Mouse (Mus musculus) intestine, postnatal 0 days (tissue): ENCODE results near the gene Nrxn1. TPM values are rescaled to one million over a fixed set of nuclear protein-coding genes. Genes with fewer than 3 reads are reported as not detected.

Source experiments
- ATAC-seq: fragments of 200-750 bp; cut with Nextera tagmentation; 2 replicates; pipeline ENCODE4 v1.8.0; 2017; ENCODE audit warnings: mild to moderate bottlenecking, moderate TSS enrichment, moderate library complexity
- H3K27ac ChIP-seq: fragments of 300-500 bp; sonication (generic); 2 replicates; pipeline ENCODE4 v1.5.1; 2014; ENCODE audit warnings: mild to moderate bottlenecking, low read depth, low read length, moderate library complexity
- H3K27me3 ChIP-seq: fragments of 300-500 bp; sonication (generic); replicated peaks from 2 replicates; pipeline ENCODE4 v1.6.1; 2014; ENCODE audit warnings: low read length, mixed read lengths; ENCODE audit not compliant: control insufficient read depth, insufficient read depth
- H3K36me3 ChIP-seq: fragments of 300-500 bp; sonication (generic); 2 replicates; pipeline ENCODE4 v1.6.1; 2014; ENCODE audit warnings: mild to moderate bottlenecking, moderate library complexity; ENCODE audit not compliant: control insufficient read depth, insufficient read depth
- H3K4me1 ChIP-seq: fragments of 300-500 bp; sonication (generic); replicated peaks from 2 replicates; pipeline ENCODE4 v1.6.1; 2014; ENCODE audit warnings: antibody characterized with exemption, low read length, mixed read lengths; ENCODE audit not compliant: control insufficient read depth, insufficient read depth
- H3K4me2 ChIP-seq: fragments of 300-500 bp; sonication (generic); replicated peaks from 2 replicates; pipeline ENCODE4 v1.6.1; 2014; ENCODE audit warnings: low read depth, mild to moderate bottlenecking, moderate library complexity
- H3K4me3 ChIP-seq: fragments of 300-500 bp; sonication (generic); 2 replicates; pipeline ENCODE4 v1.5.1; 2014; ENCODE audit warnings: low read depth, low read length
- H3K9ac ChIP-seq: fragments of 300-500 bp; sonication (generic); 2 replicates; pipeline ENCODE4 v1.6.1; 2014; ENCODE audit warnings: mild to moderate bottlenecking, low read depth, low read length
- H3K9me3 ChIP-seq: fragments of 300-500 bp; sonication (generic); 2 replicates; pipeline ENCODE4 v1.6.1; 2016; ENCODE audit warnings: mixed run types; ENCODE audit not compliant: control insufficient read depth
- CTCF ChIP-seq: sonication (generic); IDR thresholded peaks from 2 replicates; pipeline ENCODE4 v1.5.1; 2016; ENCODE audit warnings: low read depth, mild to moderate bottlenecking, control low read depth, antibody characterized with exemption, moderate library complexity
- WGBS: fragments of 180-500 bp; shearing (Covaris S2); extraction: QIAGEN DNeasy Blood & Tissue Kit; methylation state at CpG from one replicate; pipeline ENCODE4 v1.1.7; 2014; 5-methylcytosine and 5-hydroxymethylcytosine counted together
- polyA plus RNA-seq: library from polyadenylated mRNA; unstranded; fragments of >200 nt; fragmentation: Nextera tagmentation; extraction: Ambion mirVana; gene quantifications from 2 replicates; pipeline ENCODE4 v1.2.1, GENCODE M21; 2015

The Nrxn1 gene
- polyA plus RNA-seq, 1 experiment from 2014 or later: 0.99 TPM

GRCm38 (mm10) chr17:90997714-90998113, 95.2 kb downstream of the Nrxn1 start:
- 46% methylated on average over 1 of the region's 1 CpGs for WGBS
- Histone ChIP-seq H3K36me3 (no peaks in the 10 kb centered on the region), H3K27me3 (no peaks in the 10 kb centered on the region), H3K4me2 (no peak overlapping the region), H3K27ac (no peak overlapping the region), H3K4me1 (no peaks in the 10 kb centered on the region), H3K9ac (no peak overlapping the region), H3K4me3 (no peak overlapping the region), H3K9me3 (no peaks in the 10 kb centered on the region)
- TF ChIP-seq CTCF: no peak
- ATAC-seq: no peak

DNA sequence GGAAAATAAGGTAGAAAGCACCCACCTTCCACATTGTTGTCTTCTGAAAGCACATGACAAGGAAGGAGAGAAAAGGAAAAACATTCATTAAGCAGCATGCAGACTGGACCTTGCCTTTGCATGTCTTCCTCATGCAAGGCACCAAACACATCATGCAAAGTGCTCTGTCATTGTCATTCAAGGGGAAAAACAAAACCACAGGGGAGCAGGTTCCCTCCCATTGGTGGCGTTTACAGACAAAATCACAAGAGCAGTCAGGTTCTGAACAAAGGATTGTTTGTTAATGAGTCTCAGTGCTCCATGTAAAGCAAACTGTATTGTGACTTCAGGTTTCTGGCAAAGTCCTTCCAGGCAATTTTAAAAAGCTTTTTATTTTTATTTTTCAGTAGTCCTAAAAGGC, 97.4 kb downstream of the Nrxn1 start:
- H3K36me3 ChIP-seq: no peaks in the 10 kb centered on the region
- 27% methylated on average over 1 of the region's 1 CpGs for WGBS
- no peak overlapping the region for H3K27ac ChIP-seq
- H3K9me3 ChIP-seq: no peaks in the 10 kb centered on the region
- H3K4me3 ChIP-seq: no peak overlapping the region
- no peak overlapping the region for H3K9ac ChIP-seq
- H3K4me2 ChIP-seq: no peak overlapping the region
- H3K27me3 ChIP-seq: no peaks in the 10 kb centered on the region
- no peaks in the 10 kb centered on the region for H3K4me1 ChIP-seq
- no peak for ATAC-seq
- TF ChIP-seq CTCF: no peak

GRCm38 (mm10) chr17:90994247-90994646, 98.6 kb downstream of the Nrxn1 start:
- H3K36me3 ChIP-seq: no peaks in the 10 kb centered on the region
- TF ChIP-seq CTCF: no peak
- no peaks in the 10 kb centered on the region for H3K27me3 ChIP-seq
- no peak overlapping the region for H3K9ac ChIP-seq
- no peaks in the 10 kb centered on the region for H3K9me3 ChIP-seq
- H3K27ac ChIP-seq: no peak overlapping the region
- WGBS: 90% methylated on average over 1 of the region's 1 CpGs
- no peak for ATAC-seq
- no peak overlapping the region for H3K4me2 ChIP-seq
- H3K4me3 ChIP-seq: no peak overlapping the region
- H3K4me1 ChIP-seq: no peaks in the 10 kb centered on the region

DNA sequence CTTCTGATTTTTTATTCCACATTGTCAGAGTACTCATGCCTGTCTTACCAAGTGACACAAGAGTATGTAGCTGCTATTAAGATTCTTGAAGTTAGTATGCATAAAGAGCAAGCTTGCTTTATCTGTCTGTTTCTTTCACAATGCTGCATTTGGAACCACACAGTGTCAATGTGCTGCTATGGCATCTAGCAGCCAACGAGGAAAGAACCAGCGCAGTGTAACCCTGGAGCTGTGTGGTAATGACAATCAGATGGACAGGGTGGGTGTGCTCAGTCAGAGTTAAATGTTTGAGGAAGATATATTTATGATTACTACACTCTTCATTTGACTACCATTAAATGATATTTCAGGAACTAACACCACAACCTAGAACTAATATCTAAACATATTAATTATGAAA, 102.1 kb downstream of the Nrxn1 start:
- WGBS: 83% methylated on average over 2 of the region's 2 CpGs
- TF ChIP-seq CTCF: no peak
- Histone ChIP-seq H3K9me3 (no peaks in the 10 kb centered on the region), H3K36me3 (no peaks in the 10 kb centered on the region), H3K4me2 (no peak overlapping the region), H3K4me3 (no peak overlapping the region), H3K27me3 (no peaks in the 10 kb centered on the region), H3K4me1 (no peaks in the 10 kb centered on the region), H3K9ac (no peak overlapping the region), H3K27ac (no peak overlapping the region)
- no peak for ATAC-seq

- no peaks in the 10 kb centered on the region for H3K27me3 ChIP-seq
- WGBS: 48% methylated on average over 4 of the region's 4 CpGs
- no peak overlapping the region for H3K4me2 ChIP-seq
- H3K36me3 ChIP-seq: no peaks in the 10 kb centered on the region
- H3K27ac ChIP-seq: no peak overlapping the region
- peak; percentile 51 for TF ChIP-seq CTCF
- ATAC-seq: no peak
- H3K9ac ChIP-seq: no peak overlapping the region
- no peak overlapping the region for H3K4me3 ChIP-seq
- H3K4me1 ChIP-seq: no peaks in the 10 kb centered on the region
- no peaks in the 10 kb centered on the region for H3K9me3 ChIP-seq
Observed at GRCm38 (mm10) chr17:90962904-90963531, 129.9 kb downstream of the Nrxn1 start.

DNA sequence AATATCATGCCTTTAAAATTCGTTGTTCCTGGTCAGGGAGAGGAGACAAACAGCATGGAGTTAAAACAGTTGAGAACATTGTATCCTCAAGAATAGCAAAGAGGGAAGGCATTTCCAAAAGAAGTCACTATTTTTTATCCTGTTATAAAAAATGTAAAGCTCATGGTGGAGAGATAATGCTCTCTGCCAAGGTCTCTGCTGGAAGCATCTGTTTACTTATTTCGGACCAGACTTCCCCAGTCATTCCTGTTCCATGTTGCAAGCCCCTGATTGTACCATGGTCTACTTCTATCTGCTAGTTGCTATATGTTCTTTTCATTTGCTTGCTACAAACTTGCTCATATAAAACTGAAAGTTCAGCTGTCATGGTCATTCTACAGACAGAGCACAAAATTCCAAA, 137.7 kb downstream of the Nrxn1 start:
- Histone ChIP-seq H3K36me3 (no peaks in the 10 kb centered on the region), H3K9me3 (no peaks in the 10 kb centered on the region), H3K4me2 (no peak overlapping the region), H3K27me3 (no peaks in the 10 kb centered on the region), H3K9ac (no peak overlapping the region), H3K27ac (no peak overlapping the region), H3K4me3 (no peak overlapping the region), H3K4me1 (no peaks in the 10 kb centered on the region)
- 77% methylated on average over 2 of the region's 2 CpGs for WGBS
- ATAC-seq: no peak
- TF ChIP-seq CTCF: no peak

- no peak overlapping the region for H3K4me2 ChIP-seq
- no peak for TF ChIP-seq CTCF
- no peaks in the 10 kb centered on the region for H3K27me3 ChIP-seq
- H3K9me3 ChIP-seq: no peaks in the 10 kb centered on the region
- WGBS: 73% methylated on average over 2 of the region's 2 CpGs
- no peaks in the 10 kb centered on the region for H3K4me1 ChIP-seq
- H3K36me3 ChIP-seq: no peaks in the 10 kb centered on the region
- ATAC-seq: peak; percentile 70
- no peak overlapping the region for H3K4me3 ChIP-seq
- no peak overlapping the region for H3K27ac ChIP-seq
- H3K9ac ChIP-seq: no peak overlapping the region
Observed at GRCm38 (mm10) chr17:90934929-90935328, 157.9 kb downstream of the Nrxn1 start.
